22 mouse cellular contexts compared by ENCODE assay signal in the genomic region with DNA sequence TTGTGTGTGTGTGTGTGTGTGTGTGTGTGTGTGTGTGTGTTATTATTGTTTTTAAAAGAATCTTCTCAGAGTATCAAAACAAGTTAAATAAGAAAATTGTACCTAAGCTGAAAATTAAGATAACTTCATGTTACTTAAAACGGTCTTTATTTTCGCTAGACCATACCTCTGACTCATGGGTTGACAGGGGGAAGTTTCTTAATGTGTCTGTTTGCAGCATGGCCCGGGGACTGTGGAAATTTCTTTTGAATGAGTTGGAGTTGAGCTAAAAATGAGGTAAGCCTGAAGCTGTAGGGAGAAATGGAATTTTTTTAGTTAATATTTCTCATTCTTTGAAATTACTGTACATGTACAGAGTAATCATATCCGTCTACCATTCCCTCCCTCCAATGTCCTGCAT. TPM values are rescaled to one million over a fixed set of nuclear protein-coding genes. Genes with fewer than 3 reads are reported as not detected.
DNase-seq lines count a peak whose midpoint lies in the region; ATAC-seq lines count a peak whose summit lies in the region.
"Had no signal": no experiment of that assay in that cellular context is flagged by ENCODE, and none has a peak within 500 bp of the region (broad histone marks: within the 10 kb centered on the region; RNA-seq: fewer than 3 reads in every experiment).

No protein-coding gene starts in this region.

- peak; percentile 80 for ATAC-seq in megakaryocyte progenitor cell, adult 5-6 weeks (replicated peaks; ENCODE audit: poor library complexity)
- ATAC-seq in CD4-positive, CD25-positive, alpha-beta regulatory T cell, adult 4 months, result no peak
- ATAC-seq: forebrain, embryonic 14.5 days; intestine, embryonic 16.5 days; liver, embryonic 12.5 days; liver, postnatal 0 days; midbrain, embryonic 15.5 days; Patski had no signal

- peak; percentile 13 for DNase-seq in cerebellum, adult 8-10 months
- DNase-seq in cerebellum, postnatal 10 days, result no peak
- peak; percentile 89 for DNase-seq in 3T3-L1 (ENCODE audit: low read depth, low spot score)
- peak; percentile 47 for DNase-seq in brain, adult 2 months (ENCODE audit: low read depth, low spot score)
- DNase-seq in layer of hippocampus, postnatal 14 days (ENCODE audit: low spot score in 2 of 2), result no peak
- DNase-seq: gastrocnemius, postnatal 14 days; heart, adult 11 months; heart, postnatal 36 days; kidney, postnatal 14 days; layer of hippocampus, adult 9-11 months; liver, postnatal 0 days; lung, postnatal 36 days; thymus, postnatal 4 days had no signal

RNA-seq across cellular contexts. Expression of a gene that starts 42.5 kb away (rescaled TPM):
- total RNA-seq in megakaryocyte progenitor cell, adult 5-6 weeks (2015), result 0.39 TPM in 1 of 2 replicates, not detected in the other
- total RNA-seq in megakaryocyte progenitor cell, adult 5-6 weeks (2017), result 0.08 TPM in 1 of 2 replicates, not detected in the other
- not detected for polyA plus RNA-seq in CD4-positive, CD25-positive, alpha-beta regulatory T cell, adult 4 months (2017; shearing (Covaris generic))
- 10 to 100 TPM; 51.4 to 51.9 TPM for total RNA-seq in layer of hippocampus, postnatal 14 days (2021)
- total RNA-seq: CH12.LX; megakaryocyte-erythroid progenitor cell, adult 5-6 weeks had no signal

RNA-seq across cellular contexts. Expression of a gene that starts 57.4 kb away (rescaled TPM):
- 20.6 and 22.8 TPM in 2 replicates for total RNA-seq in megakaryocyte progenitor cell, adult 5-6 weeks (2015)
- total RNA-seq in megakaryocyte progenitor cell, adult 5-6 weeks (2017), result 13.5 and 24.9 TPM in 2 replicates
- polyA plus RNA-seq in CD4-positive, CD25-positive, alpha-beta regulatory T cell, adult 4 months (2017; shearing (Covaris generic)), result under 1 TPM in 1 of 2 experiments, not detected in 1; 0.37 TPM
- total RNA-seq in layer of hippocampus, postnatal 14 days (2021), result 10 to 100 TPM; 11.4 to 12.8 TPM
- total RNA-seq: CH12.LX had no signal

Comparison
In these comparisons a context has a peak if more than half of its experiments do, and no peak if none do; other contexts are left out.
1. DNase-seq: peak in cerebellum, adult 8-10 months (single experiment), 3T3-L1 (single experiment) and brain, adult 2 months (single experiment); none in cerebellum, postnatal 10 days (0 of 2) and layer of hippocampus, postnatal 14 days (0 of 2).
2. RNA of a gene that starts 42.5 kb away (total RNA-seq): 51.4 to 51.9 TPM in layer of hippocampus, postnatal 14 days; 0.08 to 0.39 TPM in megakaryocyte progenitor cell, adult 5-6 weeks; every median in the first group is over 10 times any median in the second.